Mouse (Mus musculus): ENCODE measurements around the gene 4921539E11Rik.
A peak's percentile ranks its signal among the peaks of the same experiment; 100 is the strongest.

4921539E11Rik gene

GRCm38 (mm10) chr4:103290763-103291162, at the start of gene 4921539E11Rik:
Gene 4921539E11Rik (minus strand): TSS chr4:103290863.
- DNase-seq (ENCODE audit: low spot score in 2 of 2) = no peak

GRCm38 (mm10) chr4:103335134-103335533, 44.5 kb upstream of the 4921539E11Rik start:
- DNase-seq (ENCODE audit: low spot score in 2 of 2) = no peak

GRCm38 (mm10) chr4:103329348-103329747, 38.7 kb upstream of the 4921539E11Rik start:
- DNase-seq (ENCODE audit: low spot score in 2 of 2) = no peak

GRCm38 (mm10) chr4:103326994-103327393, 36.3 kb upstream of the 4921539E11Rik start:
- DNase-seq (ENCODE audit: low spot score in 2 of 2) = peak in 1 of 2 experiments; percentile 30

- DNase-seq (ENCODE audit: low spot score in 2 of 2) = no peak
Measured at GRCm38 (mm10) chr4:103324688-103325451, 34.2 kb upstream of the 4921539E11Rik start.

GRCm38 (mm10) chr4:103321461-103321860, 30.8 kb upstream of the 4921539E11Rik start:
- DNase-seq (ENCODE audit: low spot score in 2 of 2) = no peak

- no peak for DNase-seq (ENCODE audit: low spot score in 2 of 2)
Measured at GRCm38 (mm10) chr4:103315861-103316260, 25.2 kb upstream of the 4921539E11Rik start.

- DNase-seq (ENCODE audit: low spot score in 2 of 2) = no peak
Measured at GRCm38 (mm10) chr4:103314526-103314910, 23.9 kb upstream of the 4921539E11Rik start.

GRCm38 (mm10) chr4:103313587-103314525, 23.2 kb upstream of the 4921539E11Rik start, which contains the start of gene Oma1:
Gene Oma1 (plus strand): TSS chr4:103313812.
- DNase-seq (ENCODE audit: low spot score in 2 of 2) = peak; percentile 96 to 99

GRCm38 (mm10) chr4:103303851-103304250, 13.2 kb upstream of the 4921539E11Rik start:
- no peak for DNase-seq (ENCODE audit: low spot score in 2 of 2)

- no peak for DNase-seq (ENCODE audit: low spot score in 2 of 2)
Measured at GRCm38 (mm10) chr4:103299342-103299741, 8.7 kb upstream of the 4921539E11Rik start.

- no peak for DNase-seq (ENCODE audit: low spot score in 2 of 2)
Measured at GRCm38 (mm10) chr4:103288342-103288741, 2.3 kb downstream of the 4921539E11Rik start.

GRCm38 (mm10) chr4:103273021-103273420, 17.6 kb downstream of the 4921539E11Rik start:
- DNase-seq (ENCODE audit: low spot score in 2 of 2) = no peak

GRCm38 (mm10) chr4:103269336-103269735, 21.3 kb downstream of the 4921539E11Rik start:
- DNase-seq (ENCODE audit: low spot score in 2 of 2) = peak in 1 of 2 experiments; percentile 4

- DNase-seq (ENCODE audit: low spot score in 2 of 2) = no peak
Measured at GRCm38 (mm10) chr4:103265166-103265565, 25.5 kb downstream of the 4921539E11Rik start.

- DNase-seq (ENCODE audit: low spot score in 2 of 2) = no peak
Measured at GRCm38 (mm10) chr4:103263812-103264396, 26.8 kb downstream of the 4921539E11Rik start.

- no peak for DNase-seq (ENCODE audit: low spot score in 2 of 2)
Measured at GRCm38 (mm10) chr4:103263378-103263777, 27.3 kb downstream of the 4921539E11Rik start.

GRCm38 (mm10) chr4:103258817-103259216, 31.8 kb downstream of the 4921539E11Rik start:
- DNase-seq (ENCODE audit: low spot score in 2 of 2) = peak in 1 of 2 experiments; percentile 4

GRCm38 (mm10) chr4:103253846-103254245, 36.8 kb downstream of the 4921539E11Rik start:
- DNase-seq (ENCODE audit: low spot score in 2 of 2) = no peak

- DNase-seq (ENCODE audit: low spot score in 2 of 2) = no peak
Measured at GRCm38 (mm10) chr4:103249436-103250085, 41.1 kb downstream of the 4921539E11Rik start.

GRCm38 (mm10) chr4:103247813-103248212, 42.9 kb downstream of the 4921539E11Rik start:
- no peak for DNase-seq (ENCODE audit: low spot score in 2 of 2)

Measured in thymus, postnatal 10 days (tissue).